Mouse (Mus musculus): ENCODE measurements around the gene Zfp386. TPM values are rescaled to one million over a fixed set of nuclear protein-coding genes. Genes with fewer than 3 reads are reported as not detected.

Zfp386 gene
- total and polyA plus RNA-seq, 2 experiments from 2014 or later, result 30.5 to 33.3 TPM

GRCm38 (mm10) chr12:116086951-116087600, 39.6 kb downstream of the Zfp386 start:
- no peak for TF ChIP-seq CTCF (IDR thresholded peaks at IDR 0.05; ENCODE audit: low read depth)
- Histone ChIP-seq H3K9me3 (ENCODE audit: low read length) (no peaks in the 10 kb centered on the region), H3K4me3 (ENCODE audit: low read length) (no peak overlapping the region), H3K36me3 (ENCODE audit: insufficient read depth, low read length) (no peaks in the 10 kb centered on the region), H3K4me1 (ENCODE audit: insufficient read depth, low read length) (no peaks in the 10 kb centered on the region), H3K9ac (replicated peaks; ENCODE audit: low read length) (no peak overlapping the region), H3K4me2 (ENCODE audit: low read depth, low read length) (no peak overlapping the region), H3K27me3 (ENCODE audit: insufficient read depth, low read length) (no peaks in the 10 kb centered on the region), H3K27ac (no peak overlapping the region)
- ATAC-seq, result no peak
- 85% methylated on average over 5 of the region's 5 CpGs for WGBS
- DNase-seq (ENCODE audit: low spot score), result no peak

- 86% methylated on average over 3 of the region's 3 CpGs for WGBS
- H3K36me3 ChIP-seq (ENCODE audit: insufficient read depth, low read length), result no peaks in the 10 kb centered on the region
- no peak overlapping the region for H3K9ac ChIP-seq (replicated peaks; ENCODE audit: low read length)
- no peak for TF ChIP-seq CTCF (IDR thresholded peaks at IDR 0.05; ENCODE audit: low read depth)
- no peak for ATAC-seq
- no peaks in the 10 kb centered on the region for H3K4me1 ChIP-seq (ENCODE audit: insufficient read depth, low read length)
- no peaks in the 10 kb centered on the region for H3K27me3 ChIP-seq (ENCODE audit: insufficient read depth, low read length)
- no peaks in the 10 kb centered on the region for H3K9me3 ChIP-seq (ENCODE audit: low read length)
- no peak for DNase-seq (ENCODE audit: low spot score)
- no peak overlapping the region for H3K27ac ChIP-seq
- no peak overlapping the region for H3K4me2 ChIP-seq (ENCODE audit: low read depth, low read length)
- no peak overlapping the region for H3K4me3 ChIP-seq (ENCODE audit: low read length)
Measured at GRCm38 (mm10) chr12:116089836-116090235, 42.3 kb downstream of the Zfp386 start.

GRCm38 (mm10) chr12:116094765-116095555, 47.4 kb downstream of the Zfp386 start:
- no peak for ATAC-seq
- Histone ChIP-seq H3K36me3 (ENCODE audit: insufficient read depth, low read length) (no peaks in the 10 kb centered on the region), H3K4me2 (ENCODE audit: low read depth, low read length) (no peak overlapping the region), H3K4me3 (ENCODE audit: low read length) (no peak overlapping the region), H3K9ac (replicated peaks; ENCODE audit: low read length) (no peak overlapping the region), H3K4me1 (ENCODE audit: insufficient read depth, low read length) (no peaks in the 10 kb centered on the region), H3K27me3 (ENCODE audit: insufficient read depth, low read length) (no peaks in the 10 kb centered on the region), H3K9me3 (ENCODE audit: low read length) (no peaks in the 10 kb centered on the region), H3K27ac (no peak overlapping the region)
- WGBS, result 91% methylated on average over 14 of the region's 14 CpGs
- TF ChIP-seq CTCF (IDR thresholded peaks at IDR 0.05; ENCODE audit: low read depth), result no peak
- DNase-seq (ENCODE audit: low spot score), result no peak

DNA sequence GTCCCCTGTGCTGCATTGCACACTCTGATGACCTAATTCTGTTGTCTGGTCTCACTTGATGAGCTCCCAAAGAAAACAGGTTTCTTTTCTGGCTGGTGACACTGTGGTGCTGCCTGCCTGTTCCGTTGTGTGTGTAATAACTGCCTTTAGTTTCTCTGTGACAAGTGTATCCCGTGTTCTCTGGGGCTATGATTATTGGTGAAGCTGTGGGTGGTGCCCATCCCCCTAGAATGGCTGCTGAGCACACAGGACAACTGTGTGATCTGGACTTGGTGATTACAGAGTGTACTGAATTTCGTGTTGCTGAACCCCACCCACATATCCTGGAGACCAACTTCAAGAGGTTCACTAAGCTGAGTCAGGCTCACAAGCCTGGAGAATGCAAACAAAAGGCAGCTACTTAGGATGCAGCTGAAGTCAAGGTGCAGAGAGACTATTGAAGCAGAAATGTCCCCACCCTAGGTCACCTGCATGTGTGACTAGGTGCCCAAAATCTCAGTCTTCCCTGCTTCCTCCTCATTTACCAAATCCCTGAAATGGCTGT, 48.9 kb downstream of the Zfp386 start:
- ATAC-seq, result no peak
- no peak for TF ChIP-seq CTCF (IDR thresholded peaks at IDR 0.05; ENCODE audit: low read depth)

DNA sequence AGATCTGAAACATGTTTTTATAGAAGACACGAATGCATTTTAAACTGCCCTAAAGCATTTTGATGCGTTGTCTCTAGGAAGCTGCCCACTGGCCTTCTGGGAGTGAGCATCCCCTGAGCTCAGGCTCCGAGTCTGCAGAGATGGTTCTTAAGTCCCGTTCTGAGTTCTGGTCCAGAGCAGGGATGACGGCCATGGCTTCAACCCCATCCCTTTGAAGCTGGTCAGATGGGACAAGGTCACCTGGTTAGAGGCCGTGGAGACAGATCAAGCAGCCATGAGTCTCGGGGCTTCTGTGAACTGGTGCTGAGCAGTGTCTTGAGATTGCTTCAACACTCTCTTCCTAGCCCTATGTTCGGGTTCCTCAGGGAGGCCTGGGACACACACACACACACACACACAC, 49.6 kb downstream of the Zfp386 start:
- Histone ChIP-seq H3K36me3 (ENCODE audit: insufficient read depth, low read length) (no peaks in the 10 kb centered on the region), H3K4me2 (ENCODE audit: low read depth, low read length) (no peak overlapping the region), H3K4me3 (ENCODE audit: low read length) (no peak overlapping the region), H3K9ac (replicated peaks; ENCODE audit: low read length) (no peak overlapping the region), H3K27me3 (ENCODE audit: insufficient read depth, low read length) (no peaks in the 10 kb centered on the region), H3K27ac (no peak overlapping the region), H3K4me1 (ENCODE audit: insufficient read depth, low read length) (no peaks in the 10 kb centered on the region), H3K9me3 (ENCODE audit: low read length) (no peaks in the 10 kb centered on the region)
- DNase-seq (ENCODE audit: low spot score) (no peak), ATAC-seq (no peak)
- WGBS, result 90% methylated on average over 8 of the region's 8 CpGs
- no peak for TF ChIP-seq CTCF (IDR thresholded peaks at IDR 0.05; ENCODE audit: low read depth)

More for the DNA sequence above, 48.9 kb downstream of the Zfp386 start:
- no peaks in the 10 kb centered on the region for H3K9me3 ChIP-seq (ENCODE audit: low read length)
- no peaks in the 10 kb centered on the region for H3K27me3 ChIP-seq (ENCODE audit: insufficient read depth, low read length)
- no peak for DNase-seq (ENCODE audit: low spot score)
- H3K27ac ChIP-seq, result no peak overlapping the region
- no peak overlapping the region for H3K9ac ChIP-seq (replicated peaks; ENCODE audit: low read length)
- WGBS, result 66% methylated on average over 3 of the region's 3 CpGs
- H3K4me3 ChIP-seq (ENCODE audit: low read length), result no peak overlapping the region
- no peak overlapping the region for H3K4me2 ChIP-seq (ENCODE audit: low read depth, low read length)
- no peaks in the 10 kb centered on the region for H3K36me3 ChIP-seq (ENCODE audit: insufficient read depth, low read length)
- H3K4me1 ChIP-seq (ENCODE audit: insufficient read depth, low read length), result no peaks in the 10 kb centered on the region

DNA sequence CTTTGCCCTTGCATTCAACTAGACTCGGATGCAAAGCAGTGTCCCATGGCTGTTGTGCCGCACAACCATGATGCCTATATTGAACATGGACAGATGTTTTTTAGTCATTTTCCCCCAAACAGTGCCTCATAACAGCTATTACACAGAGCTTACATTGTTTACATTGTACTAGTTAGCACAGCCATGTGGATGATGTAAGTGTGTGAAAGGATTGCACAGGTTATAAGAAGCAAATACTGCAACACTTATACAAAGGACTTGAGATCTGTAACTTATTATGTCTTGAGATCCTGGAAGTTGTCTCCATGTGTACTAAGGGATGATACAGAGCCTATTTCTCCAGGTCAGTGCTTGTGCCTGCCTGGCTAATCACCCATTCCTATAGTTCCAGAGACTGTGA, 54.4 kb downstream of the Zfp386 start:
- Histone ChIP-seq H3K27ac (no peak overlapping the region), H3K36me3 (ENCODE audit: insufficient read depth, low read length) (no peaks in the 10 kb centered on the region), H3K4me3 (ENCODE audit: low read length) (no peak overlapping the region), H3K9me3 (ENCODE audit: low read length) (no peaks in the 10 kb centered on the region), H3K9ac (replicated peaks; ENCODE audit: low read length) (no peak overlapping the region), H3K27me3 (ENCODE audit: insufficient read depth, low read length) (no peaks in the 10 kb centered on the region), H3K4me1 (ENCODE audit: insufficient read depth, low read length) (no peaks in the 10 kb centered on the region), H3K4me2 (ENCODE audit: low read depth, low read length) (no peak overlapping the region)
- no peak for TF ChIP-seq CTCF (IDR thresholded peaks at IDR 0.05; ENCODE audit: low read depth)
- ATAC-seq, result no peak
- 93% methylated on average over 2 of the region's 2 CpGs for WGBS
- no peak for DNase-seq (ENCODE audit: low spot score)
